Mouse (Mus musculus): ENCODE measurements around the gene Dvl1. TPM values are rescaled to one million over a fixed set of nuclear protein-coding genes. Genes with fewer than 3 reads are reported as not detected.

Gene Dvl1
- polyA plus RNA-seq, 1 experiment from 2014 or later, result 14.6 TPM

GRCm38 (mm10) chr4:155856071-155856470 lies 8.9 kb downstream of the Dvl1 start:
- Histone ChIP-seq H3K36me3 (peaks cover 82% of the 10 kb centered on the region), H3K4me3 (no peak overlapping the region), H3K27ac (replicated peaks) (no peak overlapping the region), H3K27me3 (no peaks in the 10 kb centered on the region), H3K9me3 (no peaks in the 10 kb centered on the region), H3K4me2 (no peak overlapping the region), H3K4me1 (replicated peaks) (peaks cover 12% of the 10 kb centered on the region), H3K9ac (no peak overlapping the region)
- no peak for ATAC-seq (ENCODE audit: low read depth)
- 93% methylated on average over 12 of the region's 12 CpGs for WGBS

- Histone ChIP-seq H3K9ac (no peak overlapping the region), H3K36me3 (peaks cover 90% of the 10 kb centered on the region)
- 91% methylated on average over 3 of the region's 3 CpGs for WGBS
Observed at GRCm38 (mm10) chr4:155856881-155857280, 9.7 kb downstream of the Dvl1 start.

GRCm38 (mm10) chr4:155859318-155859717 lies 12.1 kb downstream of the Dvl1 start:
- no peak overlapping the region for H3K27ac ChIP-seq (replicated peaks)
- H3K27me3 ChIP-seq, result no peaks in the 10 kb centered on the region
- ATAC-seq (ENCODE audit: low read depth), result no peak
- H3K4me2 ChIP-seq, result no peak overlapping the region
- H3K4me1 ChIP-seq (replicated peaks), result no peaks in the 10 kb centered on the region
- 28% methylated on average over 13 of the region's 13 CpGs for WGBS
- H3K4me3 ChIP-seq, result no peak overlapping the region
- H3K9ac ChIP-seq, result no peak overlapping the region
- no peaks in the 10 kb centered on the region for H3K9me3 ChIP-seq
- H3K36me3 ChIP-seq, result peaks cover 85% of the 10 kb centered on the region

More at GRCm38 (mm10) chr4:155856881-155857280, 9.7 kb downstream of the Dvl1 start:
- Histone ChIP-seq H3K4me3 (no peak overlapping the region), H3K4me1 (replicated peaks) (peaks cover 4% of the 10 kb centered on the region; the same call in 1 of the 2 replicates), H3K27ac (replicated peaks) (no peak overlapping the region), H3K27me3 (no peaks in the 10 kb centered on the region), H3K9me3 (no peaks in the 10 kb centered on the region), H3K4me2 (no peak overlapping the region)
- ATAC-seq (ENCODE audit: low read depth), result no peak

GRCm38 (mm10) chr4:155861787-155862186 lies 14.6 kb downstream of the Dvl1 start:
- H3K9ac ChIP-seq, result no peak overlapping the region
- H3K4me2 ChIP-seq, result no peak overlapping the region
- no peak overlapping the region for H3K27ac ChIP-seq (replicated peaks)
- H3K9me3 ChIP-seq, result no peaks in the 10 kb centered on the region
- no peak for ATAC-seq (ENCODE audit: low read depth)
- 88% methylated on average over 7 of the region's 7 CpGs for WGBS
- no peak overlapping the region for H3K4me3 ChIP-seq
- peaks cover 83% of the 10 kb centered on the region for H3K36me3 ChIP-seq
- no peaks in the 10 kb centered on the region for H3K4me1 ChIP-seq (replicated peaks)
- no peaks in the 10 kb centered on the region for H3K27me3 ChIP-seq

- H3K36me3 ChIP-seq, result peaks cover 75% of the 10 kb centered on the region
- WGBS, result 83% methylated on average over 5 of the region's 5 CpGs
- peaks cover 4% of the 10 kb centered on the region; the same call in 1 of the 2 replicates for H3K4me1 ChIP-seq (replicated peaks)
- H3K9me3 ChIP-seq, result no peaks in the 10 kb centered on the region
- H3K4me3 ChIP-seq, result no peak within 1 kb of the TSS
- no peak within 1 kb of the TSS for H3K9ac ChIP-seq
- H3K4me2 ChIP-seq, result no peak within 1 kb of the TSS
- H3K27ac ChIP-seq (replicated peaks), result no peak within 1 kb of the TSS
- H3K27me3 ChIP-seq, result no peaks in the 10 kb centered on the region
- ATAC-seq (ENCODE audit: low read depth), result no peak
Observed at GRCm38 (mm10) chr4:155863001-155863400, 15.8 kb downstream of the Dvl1 start, which contains the start of gene Tas1r3. Tas1r3 (minus strand) TSS chr4:155863362.

- peaks cover 33% of the 10 kb centered on the region for H3K4me1 ChIP-seq (replicated peaks)
- peak; percentile 57 for ATAC-seq (ENCODE audit: low read depth)
- peak overlapping the region; percentile 38; the same call in 1 of the 2 replicates for H3K27ac ChIP-seq (replicated peaks)
- H3K4me3 ChIP-seq, result peak overlapping the region; percentile 77
- H3K9ac ChIP-seq, result peak overlapping the region; percentile 91
- peak overlapping the region; percentile 99 for H3K4me2 ChIP-seq
- H3K36me3 ChIP-seq, result peaks cover 43% of the 10 kb centered on the region
- H3K9me3 ChIP-seq, result no peaks in the 10 kb centered on the region
- WGBS, result 10% methylated on average over 22 of the region's 22 CpGs
- no peaks in the 10 kb centered on the region for H3K27me3 ChIP-seq
Observed at GRCm38 (mm10) chr4:155868614-155869298, 21.6 kb downstream of the Dvl1 start.

GRCm38 (mm10) chr4:155869317-155870033 lies 22.3 kb downstream of the Dvl1 start, which contains the start of the genes Cptp and Ints11:
Cptp (minus strand) TSS chr4:155869440.
Ints11 (plus strand) TSS chr4:155869546.
- H3K4me3 ChIP-seq, result peak within 1 kb of the TSS; percentile 77
- H3K4me2 ChIP-seq, result peak within 1 kb of the TSS; percentile 99
- under 1% methylated on average over 63 of the region's 63 CpGs for WGBS
- peak; percentile 96 for ATAC-seq (ENCODE audit: low read depth)
- H3K9me3 ChIP-seq, result no peaks in the 10 kb centered on the region
- peaks cover 33% of the 10 kb centered on the region for H3K4me1 ChIP-seq (replicated peaks)
- no peaks in the 10 kb centered on the region for H3K27me3 ChIP-seq
- peak within 1 kb of the TSS; percentile 93 for H3K9ac ChIP-seq
- H3K27ac ChIP-seq (replicated peaks), result peak within 1 kb of the TSS; percentile 69
- peaks cover 50% of the 10 kb centered on the region for H3K36me3 ChIP-seq

GRCm38 (mm10) chr4:155871404-155871803 lies 24.2 kb downstream of the Dvl1 start:
- no peak for ATAC-seq (ENCODE audit: low read depth)
- H3K36me3 ChIP-seq, result peaks cover 50% of the 10 kb centered on the region
- H3K4me2 ChIP-seq, result no peak overlapping the region
- H3K27ac ChIP-seq (replicated peaks), result no peak overlapping the region
- no peak overlapping the region for H3K4me3 ChIP-seq
- no peaks in the 10 kb centered on the region for H3K9me3 ChIP-seq
- H3K4me1 ChIP-seq (replicated peaks), result peaks cover 33% of the 10 kb centered on the region
- H3K27me3 ChIP-seq, result no peaks in the 10 kb centered on the region
- H3K9ac ChIP-seq, result no peak overlapping the region
- WGBS, result 94% methylated on average over 7 of the region's 7 CpGs

GRCm38 (mm10) chr4:155883587-155883986 lies 36.4 kb downstream of the Dvl1 start:
- H3K27me3 ChIP-seq, result no peaks in the 10 kb centered on the region
- ATAC-seq (ENCODE audit: low read depth), result no peak
- H3K4me2 ChIP-seq, result no peak overlapping the region
- 81% methylated on average over 3 of the region's 3 CpGs for WGBS
- no peak overlapping the region for H3K9ac ChIP-seq
- no peaks in the 10 kb centered on the region for H3K9me3 ChIP-seq
- H3K36me3 ChIP-seq, result peaks cover 51% of the 10 kb centered on the region
- H3K27ac ChIP-seq (replicated peaks), result no peak overlapping the region
- H3K4me3 ChIP-seq, result no peak overlapping the region
- no peaks in the 10 kb centered on the region for H3K4me1 ChIP-seq (replicated peaks)

GRCm38 (mm10) chr4:155886330-155886729 lies 39.1 kb downstream of the Dvl1 start:
- Histone ChIP-seq H3K4me1 (replicated peaks) (peaks cover 17% of the 10 kb centered on the region), H3K9ac (no peak overlapping the region), H3K27ac (replicated peaks) (no peak overlapping the region), H3K36me3 (peaks cover 59% of the 10 kb centered on the region), H3K9me3 (no peaks in the 10 kb centered on the region), H3K4me3 (no peak overlapping the region), H3K4me2 (no peak overlapping the region), H3K27me3 (no peaks in the 10 kb centered on the region)
- ATAC-seq (ENCODE audit: low read depth), result no peak
- 91% methylated on average over 5 of the region's 5 CpGs for WGBS

- 91% methylated on average over 10 of the region's 10 CpGs for WGBS
- Histone ChIP-seq H3K4me3 (no peak overlapping the region), H3K4me2 (no peak overlapping the region), H3K27me3 (no peaks in the 10 kb centered on the region), H3K9me3 (no peaks in the 10 kb centered on the region), H3K27ac (replicated peaks) (no peak overlapping the region), H3K9ac (no peak overlapping the region), H3K36me3 (peaks cover 59% of the 10 kb centered on the region), H3K4me1 (replicated peaks) (peaks cover 19% of the 10 kb centered on the region)
- ATAC-seq (ENCODE audit: low read depth), result no peak
Observed at GRCm38 (mm10) chr4:155887674-155888073, 40.5 kb downstream of the Dvl1 start.

- Histone ChIP-seq H3K36me3 (peaks cover 59% of the 10 kb centered on the region), H3K27ac (replicated peaks) (no peak overlapping the region), H3K4me2 (no peak overlapping the region), H3K4me1 (replicated peaks) (peaks cover 24% of the 10 kb centered on the region), H3K4me3 (no peak overlapping the region), H3K9ac (no peak overlapping the region), H3K9me3 (no peaks in the 10 kb centered on the region), H3K27me3 (no peaks in the 10 kb centered on the region)
- WGBS, result 96% methylated on average over 9 of the region's 9 CpGs
- ATAC-seq (ENCODE audit: low read depth), result no peak
Observed at GRCm38 (mm10) chr4:155888181-155888580, 41.0 kb downstream of the Dvl1 start.

Data from neural tube, embryonic 13.5 days (tissue).